Mouse (Mus musculus) midbrain, embryonic 14.5 days (tissue): Measurements from ENCODE around the gene Cyp2j9. TPM values are rescaled to one million over a fixed set of nuclear protein-coding genes. Genes with fewer than 3 reads are reported as not detected.
A peak's percentile ranks its signal among the peaks of the same experiment; 100 is the strongest.

Experiments
- ATAC-seq: fragments of 200-750 bp; cut with Nextera tagmentation; 2 replicates; pipeline ENCODE4 v1.8.0; 2017; ENCODE audit warnings: moderate number of reproducible peaks, moderate library complexity; ENCODE audit not compliant: low FRiP score, low TSS enrichment
- DNase-seq: peaks from one replicate; pipeline ENCODE4 v3.0.0-alpha.2; 2015
- H3K27ac ChIP-seq: fragments of 300-500 bp; sonication (generic); replicated peaks from 2 replicates; pipeline ENCODE4 v1.5.1; 2014; ENCODE audit warnings: mild to moderate bottlenecking, low read depth, low read length, moderate library complexity
- H3K27me3 ChIP-seq: fragments of 300-500 bp; sonication (generic); 2 replicates; pipeline ENCODE4 v1.6.1; 2014; ENCODE audit warnings: low read length, control low read depth, mixed read lengths; ENCODE audit not compliant: control insufficient read depth, insufficient read depth
- H3K36me3 ChIP-seq: fragments of 300-500 bp; sonication (generic); 2 replicates; pipeline ENCODE4 v1.6.1; 2014; ENCODE audit warnings: low read length, control low read depth; ENCODE audit not compliant: control insufficient read depth, insufficient read depth
- H3K4me1 ChIP-seq: fragments of 300-500 bp; sonication (generic); 2 replicates; pipeline ENCODE4 v1.6.1; 2014; ENCODE audit warnings: mild to moderate bottlenecking, antibody characterized with exemption, low read length, control low read depth; ENCODE audit not compliant: control insufficient read depth, insufficient read depth
- H3K4me2 ChIP-seq: fragments of 300-500 bp; sonication (generic); 2 replicates; pipeline ENCODE4 v1.6.1; 2014; ENCODE audit warnings: mild to moderate bottlenecking, low read length, moderate library complexity
- H3K4me3 ChIP-seq: fragments of 300-500 bp; sonication (generic); replicated peaks from 2 replicates; pipeline ENCODE4 v1.5.1; 2014; ENCODE audit warnings: low read depth, low read length
- H3K9ac ChIP-seq: fragments of 300-500 bp; sonication (generic); replicated peaks from 2 replicates; pipeline ENCODE4 v1.6.1; 2014; ENCODE audit warnings: mild to moderate bottlenecking, low read length, moderate library complexity
- H3K9me3 ChIP-seq: fragments of 300-500 bp; sonication (generic); 2 replicates; pipeline ENCODE4 v1.6.1; 2016; ENCODE audit warnings: low read length, control low read depth, mixed read lengths; ENCODE audit not compliant: control insufficient read depth
- WGBS: fragments of 180-500 bp; shearing (Covaris S2); extraction: QIAGEN DNeasy Blood & Tissue Kit; methylation state at CpG from one replicate; pipeline ENCODE4 v1.1.7; 2014; 5-methylcytosine and 5-hydroxymethylcytosine counted together
- polyA plus RNA-seq: library from polyadenylated mRNA; unstranded; fragments of >200 nt; fragmentation: Nextera tagmentation; extraction: Ambion mirVana; gene quantifications from 2 replicates; pipeline ENCODE4 v1.2.1, GENCODE M21; 2014

Cyp2j9 gene
- polyA plus RNA-seq, 1 experiment from 2014 or later: 3.9 TPM

DNA sequence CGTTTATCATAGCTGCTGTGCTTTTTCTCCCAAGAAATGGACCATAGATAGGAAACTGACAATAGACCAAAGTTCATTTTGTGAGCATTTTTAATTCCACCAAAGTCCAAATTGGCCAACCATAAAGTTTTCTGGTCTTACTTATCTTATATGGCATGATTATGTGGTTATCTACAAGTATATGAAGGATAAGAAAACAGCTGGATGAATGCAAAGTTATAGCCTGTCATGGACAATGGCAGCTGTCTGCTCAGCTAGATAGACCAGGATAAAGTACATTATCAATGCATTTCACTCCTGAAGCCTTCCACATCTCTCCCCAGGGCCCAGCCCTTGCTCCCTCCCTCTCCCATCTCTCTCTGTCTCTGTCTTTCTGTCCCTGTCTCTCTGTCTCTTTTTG is 30.9 kb downstream of the Cyp2j9 start:
- DNase-seq (no peak), ATAC-seq (no peak)
- Histone ChIP-seq H3K4me1 (no peaks in the 10 kb centered on the region), H3K4me3 (no peak overlapping the region), H3K9ac (no peak overlapping the region), H3K4me2 (no peak overlapping the region), H3K27ac (no peak overlapping the region), H3K27me3 (no peaks in the 10 kb centered on the region), H3K36me3 (no peaks in the 10 kb centered on the region), H3K9me3 (no peaks in the 10 kb centered on the region)
- WGBS: 90% methylated on average over 1 of the region's 1 CpGs

GRCm38 (mm10) chr4:96559781-96560180 is 31.6 kb downstream of the Cyp2j9 start:
- no peak overlapping the region for H3K4me2 ChIP-seq
- ATAC-seq: no peak
- no peaks in the 10 kb centered on the region for H3K27me3 ChIP-seq
- H3K27ac ChIP-seq: no peak overlapping the region
- no peak overlapping the region for H3K4me3 ChIP-seq
- WGBS: 74% methylated on average over 1 of the region's 1 CpGs
- no peak for DNase-seq
- no peaks in the 10 kb centered on the region for H3K4me1 ChIP-seq
- H3K9ac ChIP-seq: no peak overlapping the region
- no peaks in the 10 kb centered on the region for H3K36me3 ChIP-seq
- no peaks in the 10 kb centered on the region for H3K9me3 ChIP-seq

DNA sequence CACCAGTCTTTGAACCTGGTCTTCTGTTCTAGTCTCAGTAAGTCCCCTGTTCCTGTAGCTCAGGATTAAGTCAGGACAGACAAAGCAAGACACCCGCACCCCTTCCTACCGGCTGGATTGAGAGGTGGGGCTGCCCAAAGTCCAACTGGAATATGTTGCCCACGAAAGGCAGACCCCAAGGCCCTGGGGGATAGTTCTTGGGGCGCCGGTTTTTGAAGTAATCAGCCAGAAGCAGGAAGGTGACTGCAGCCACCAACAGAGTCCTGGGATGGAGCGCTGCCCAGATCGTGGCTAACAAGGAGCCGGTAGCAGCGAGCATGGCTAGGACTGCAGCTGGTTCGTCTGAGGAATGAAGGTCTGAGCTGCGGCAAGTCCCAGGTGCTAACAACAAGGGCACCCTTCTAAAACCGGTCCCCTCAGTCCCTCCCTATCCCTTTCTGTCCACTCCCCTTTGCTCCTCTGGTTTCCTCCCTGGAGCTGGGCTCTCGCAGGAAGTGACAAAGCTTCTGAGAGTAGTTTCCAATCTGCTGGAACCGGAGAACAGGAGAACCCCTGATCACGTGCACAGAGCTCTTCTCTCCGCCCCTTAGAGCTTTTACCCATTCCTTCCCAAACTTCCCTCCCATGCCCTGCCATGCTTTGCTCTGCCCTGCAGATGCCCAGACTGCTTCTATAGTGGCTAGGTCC is 38.1 kb downstream of the Cyp2j9 start, which contains the start of gene Cyp2j6:
TSS of gene Cyp2j6 (minus strand) at position 529 of the 687 bp plus-strand sequence.
- H3K4me2 ChIP-seq: peak within 1 kb of the TSS; percentile 53
- no peaks in the 10 kb centered on the region for H3K9me3 ChIP-seq
- peak within 1 kb of the TSS; percentile 73 for H3K9ac ChIP-seq
- H3K4me1 ChIP-seq: no peaks in the 10 kb centered on the region
- no peaks in the 10 kb centered on the region for H3K36me3 ChIP-seq
- WGBS: 3% methylated on average over 16 of the region's 16 CpGs
- no peak within 1 kb of the TSS for H3K27ac ChIP-seq
- DNase-seq: peak; percentile 66
- no peaks in the 10 kb centered on the region for H3K27me3 ChIP-seq
- ATAC-seq: peak; percentile 80
- peak within 1 kb of the TSS; percentile 49 for H3K4me3 ChIP-seq

DNA sequence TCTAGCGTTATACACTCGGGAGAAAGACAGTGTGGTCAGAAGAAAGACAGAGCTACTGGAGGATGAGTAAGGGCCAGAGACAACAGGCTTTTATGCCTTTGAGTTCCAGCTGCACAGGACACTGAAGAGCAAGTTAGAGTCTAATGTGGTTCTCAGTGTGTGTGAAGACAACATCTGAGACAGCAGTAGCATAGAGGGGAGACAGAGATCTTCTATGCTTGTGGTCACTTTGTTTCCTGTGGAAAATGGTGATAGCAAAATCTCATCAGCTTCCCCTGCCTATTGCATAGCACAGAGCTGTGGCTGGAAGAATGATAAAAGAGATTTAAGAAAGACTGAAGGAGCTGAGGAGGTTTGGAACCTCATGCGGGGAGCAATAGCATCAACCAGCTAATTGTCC is 39.8 kb downstream of the Cyp2j9 start:
- no peak overlapping the region for H3K9ac ChIP-seq
- no peaks in the 10 kb centered on the region for H3K36me3 ChIP-seq
- DNase-seq (no peak), ATAC-seq (no peak)
- H3K4me3 ChIP-seq: no peak overlapping the region
- no peak overlapping the region for H3K27ac ChIP-seq
- WGBS: 97% methylated on average over 3 of the region's 3 CpGs
- H3K9me3 ChIP-seq: no peaks in the 10 kb centered on the region
- H3K4me1 ChIP-seq: no peaks in the 10 kb centered on the region
- no peaks in the 10 kb centered on the region for H3K27me3 ChIP-seq
- no peak overlapping the region for H3K4me2 ChIP-seq

DNA sequence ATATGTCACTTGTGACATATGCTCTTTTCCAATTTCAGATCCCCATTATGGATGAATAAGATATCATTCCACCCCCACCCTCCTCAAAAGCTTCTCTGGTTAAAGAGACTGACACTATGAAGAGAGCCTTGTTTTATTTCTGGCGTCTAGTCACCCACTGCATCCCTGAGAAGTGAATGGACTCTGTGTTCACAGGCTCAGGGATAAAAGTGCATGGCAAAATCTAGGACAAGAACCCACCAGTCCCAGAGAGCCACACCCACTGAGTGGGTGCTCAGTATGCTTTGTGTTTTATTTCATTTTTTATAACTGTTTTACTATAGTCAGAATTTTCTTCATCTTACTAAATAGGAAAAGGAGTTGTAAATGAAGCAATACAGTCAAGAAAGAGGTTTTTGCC is 45.4 kb downstream of the Cyp2j9 start:
- DNase-seq (no peak), ATAC-seq (no peak)
- Histone ChIP-seq H3K4me2 (no peak overlapping the region), H3K9me3 (no peaks in the 10 kb centered on the region), H3K4me3 (no peak overlapping the region), H3K4me1 (no peaks in the 10 kb centered on the region), H3K27me3 (no peaks in the 10 kb centered on the region), H3K27ac (no peak overlapping the region), H3K9ac (no peak overlapping the region), H3K36me3 (no peaks in the 10 kb centered on the region)
- WGBS: 43% methylated on average over 1 of the region's 1 CpGs

DNA sequence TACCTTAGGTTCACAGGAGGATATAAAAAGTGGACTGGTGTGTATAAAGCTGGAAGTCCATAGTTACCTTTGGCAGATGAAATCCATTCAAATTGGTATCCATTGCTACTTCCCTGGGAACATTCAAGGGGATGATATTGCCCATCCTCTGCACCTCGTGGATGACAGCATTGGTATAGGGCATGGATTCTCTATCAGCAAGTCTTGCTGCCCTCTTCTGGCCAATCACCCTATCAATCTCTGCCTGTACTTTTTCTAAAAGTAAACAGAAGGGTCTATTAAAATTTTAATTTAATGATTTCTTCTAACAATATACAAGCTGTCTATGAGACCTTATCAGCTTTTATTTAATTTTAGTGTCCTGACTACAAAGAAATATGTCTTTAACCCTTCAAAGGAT is 65.6 kb downstream of the Cyp2j9 start:
- Histone ChIP-seq H3K9ac (no peak overlapping the region), H3K4me3 (no peak overlapping the region), H3K36me3 (no peaks in the 10 kb centered on the region), H3K9me3 (no peaks in the 10 kb centered on the region), H3K4me1 (no peaks in the 10 kb centered on the region), H3K27me3 (no peaks in the 10 kb centered on the region), H3K4me2 (no peak overlapping the region), H3K27ac (no peak overlapping the region)
- WGBS: 24% methylated on average over 1 of the region's 1 CpGs
- no peak for ATAC-seq
- peak; percentile 25 for DNase-seq

- Histone ChIP-seq H3K36me3 (no peaks in the 10 kb centered on the region), H3K4me3 (no peak overlapping the region), H3K27ac (no peak overlapping the region), H3K4me2 (no peak overlapping the region), H3K4me1 (no peaks in the 10 kb centered on the region), H3K27me3 (no peaks in the 10 kb centered on the region), H3K9ac (no peak overlapping the region), H3K9me3 (no peaks in the 10 kb centered on the region)
- ATAC-seq (no peak), DNase-seq (no peak)
- 88% methylated on average over 2 of the region's 2 CpGs for WGBS
Observed at GRCm38 (mm10) chr4:96522256-96522655, 69.1 kb downstream of the Cyp2j9 start.

Other genes with a start within 250 kb of the Cyp2j9 start
- gene Cyp2j11, start 242.9 kb downstream of the Cyp2j9 start, polyA plus RNA-seq: not detected in 2 replicates
- not detected in 2 replicates for gene Cyp2j8, start 84.2 kb downstream of the Cyp2j9 start, polyA plus RNA-seq
- 4.4 and 4.7 TPM in 2 replicates for gene Cyp2j6, start 37.9 kb downstream of the Cyp2j9 start, polyA plus RNA-seq
- gene Cyp2j5, start 72.6 kb upstream of the Cyp2j9 start, polyA plus RNA-seq: not detected in 2 replicates
- gene Gm12695, start 193.6 kb upstream of the Cyp2j9 start, polyA plus RNA-seq: not detected in 2 replicates